Mouse (Mus musculus): ENCODE measurements around the gene Relt. TPM values are rescaled to one million over a fixed set of nuclear protein-coding genes. Genes with fewer than 3 reads are reported as not detected.
"Not testable (repeated sequence)": the region's sequence is repeated elsewhere in the genome, so short reads cannot be mapped to it uniquely, and the experiment has no call there.

The Relt gene
- polyA plus RNA-seq, 1 experiment from 2014 or later = 1.2 TPM

- ATAC-seq (ENCODE audit: low FRiP score, low TSS enrichment) (no peak), DNase-seq (ENCODE audit: low spot score) (no peak)
- H3K27ac ChIP-seq (replicated peaks) = no peak overlapping the region
- no peak overlapping the region for H3K9ac ChIP-seq (ENCODE audit: low read length)
- no peaks in the 10 kb centered on the region for H3K27me3 ChIP-seq (ENCODE audit: control insufficient read depth, insufficient read depth, low read length)
- H3K9me3 ChIP-seq (ENCODE audit: control insufficient read depth, low read length) = no peaks in the 10 kb centered on the region
- H3K4me3 ChIP-seq (ENCODE audit: low read depth, low read length) = no peak overlapping the region
- no peaks in the 10 kb centered on the region for H3K4me1 ChIP-seq (replicated peaks; ENCODE audit: control insufficient read depth, insufficient read depth)
- no peak overlapping the region for H3K4me2 ChIP-seq (replicated peaks; ENCODE audit: low read depth)
- H3K36me3 ChIP-seq (ENCODE audit: control insufficient read depth, insufficient read depth, low read length) = no peaks in the 10 kb centered on the region
- TF ChIP-seq CTCF (IDR thresholded peaks at IDR 0.05; ENCODE audit: low read depth) = no peak
- 91% methylated on average over 6 of the region's 6 CpGs for WGBS
These were observed 16.1 kb downstream of the Relt start for GRCm38 (mm10) chr7:100847131-100847530.

- H3K4me2 ChIP-seq (replicated peaks; ENCODE audit: low read depth); H3K36me3 ChIP-seq (ENCODE audit: control insufficient read depth, insufficient read depth, low read length); DNase-seq (ENCODE audit: low spot score); H3K27ac ChIP-seq (replicated peaks); H3K4me3 ChIP-seq (ENCODE audit: low read depth, low read length); ATAC-seq (ENCODE audit: low FRiP score, low TSS enrichment); H3K4me1 ChIP-seq (replicated peaks; ENCODE audit: control insufficient read depth, insufficient read depth); H3K27me3 ChIP-seq (ENCODE audit: control insufficient read depth, insufficient read depth, low read length); H3K9me3 ChIP-seq (ENCODE audit: control insufficient read depth, low read length); H3K9ac ChIP-seq (ENCODE audit: low read length): not testable (repeated sequence)
- 64% methylated on average over 7 of the region's 7 CpGs for WGBS
These were observed 17.2 kb downstream of the Relt start for GRCm38 (mm10) chr7:100846033-100846432.

- WGBS = 13% methylated on average over 1 of the region's 1 CpGs
- H3K36me3 ChIP-seq (ENCODE audit: control insufficient read depth, insufficient read depth, low read length) = no peaks in the 10 kb centered on the region
- H3K27ac ChIP-seq (replicated peaks) = peak overlapping the region; percentile 75; the same call in 1 of the 2 replicates
- H3K9ac ChIP-seq (ENCODE audit: low read length) = no peak overlapping the region
- DNase-seq (ENCODE audit: low spot score) (peak; percentile 49), ATAC-seq (ENCODE audit: low FRiP score, low TSS enrichment) (peak; percentile 82)
- no peaks in the 10 kb centered on the region for H3K27me3 ChIP-seq (ENCODE audit: control insufficient read depth, insufficient read depth, low read length)
- no peak for TF ChIP-seq CTCF (IDR thresholded peaks at IDR 0.05; ENCODE audit: low read depth)
- no peak for TF ChIP-seq EP300 (optimal IDR thresholded peaks at IDR 0.05)
- no peaks in the 10 kb centered on the region for H3K4me1 ChIP-seq (replicated peaks; ENCODE audit: control insufficient read depth, insufficient read depth)
- no peak overlapping the region for H3K4me3 ChIP-seq (ENCODE audit: low read depth, low read length)
- H3K4me2 ChIP-seq (replicated peaks; ENCODE audit: low read depth) = no peak overlapping the region
- H3K9me3 ChIP-seq (ENCODE audit: control insufficient read depth, low read length) = no peaks in the 10 kb centered on the region
These were observed 17.8 kb downstream of the Relt start for GRCm38 (mm10) chr7:100845412-100845811.

GRCm38 (mm10) chr7:100845026-100845400, 18.2 kb downstream of the Relt start:
- no peaks in the 10 kb centered on the region for H3K4me1 ChIP-seq (replicated peaks; ENCODE audit: control insufficient read depth, insufficient read depth)
- H3K9ac ChIP-seq (ENCODE audit: low read length) = no peak overlapping the region
- no peaks in the 10 kb centered on the region for H3K27me3 ChIP-seq (ENCODE audit: control insufficient read depth, insufficient read depth, low read length)
- no peak for DNase-seq (ENCODE audit: low spot score)
- peak overlapping the region; percentile 75 for H3K27ac ChIP-seq (replicated peaks)
- no peaks in the 10 kb centered on the region for H3K36me3 ChIP-seq (ENCODE audit: control insufficient read depth, insufficient read depth, low read length)
- ATAC-seq (ENCODE audit: low FRiP score, low TSS enrichment) = no peak
- H3K4me3 ChIP-seq (ENCODE audit: low read depth, low read length) = no peak overlapping the region
- H3K9me3 ChIP-seq (ENCODE audit: control insufficient read depth, low read length) = no peaks in the 10 kb centered on the region
- TF ChIP-seq CTCF (IDR thresholded peaks at IDR 0.05; ENCODE audit: low read depth) (no peak), EP300 (optimal IDR thresholded peaks at IDR 0.05) (no peak)
- no peak overlapping the region for H3K4me2 ChIP-seq (replicated peaks; ENCODE audit: low read depth)

- no peak overlapping the region for H3K4me2 ChIP-seq (replicated peaks; ENCODE audit: low read depth)
- no peak overlapping the region for H3K9ac ChIP-seq (ENCODE audit: low read length)
- no peak overlapping the region for H3K4me3 ChIP-seq (ENCODE audit: low read depth, low read length)
- no peaks in the 10 kb centered on the region for H3K9me3 ChIP-seq (ENCODE audit: control insufficient read depth, low read length)
- ATAC-seq (ENCODE audit: low FRiP score, low TSS enrichment) (no peak), DNase-seq (ENCODE audit: low spot score) (no peak)
- TF ChIP-seq CTCF (IDR thresholded peaks at IDR 0.05; ENCODE audit: low read depth) (no peak), EP300 (optimal IDR thresholded peaks at IDR 0.05) (no peak)
- peak overlapping the region; percentile 75 for H3K27ac ChIP-seq (replicated peaks)
- no peaks in the 10 kb centered on the region for H3K27me3 ChIP-seq (ENCODE audit: control insufficient read depth, insufficient read depth, low read length)
- 56% methylated on average over 2 of the region's 2 CpGs for WGBS
- no peaks in the 10 kb centered on the region for H3K4me1 ChIP-seq (replicated peaks; ENCODE audit: control insufficient read depth, insufficient read depth)
- H3K36me3 ChIP-seq (ENCODE audit: control insufficient read depth, insufficient read depth, low read length) = no peaks in the 10 kb centered on the region
These were observed 18.7 kb downstream of the Relt start for GRCm38 (mm10) chr7:100844385-100845025.

- no peak overlapping the region for H3K9ac ChIP-seq (ENCODE audit: low read length)
- no peak for TF ChIP-seq CTCF (IDR thresholded peaks at IDR 0.05; ENCODE audit: low read depth)
- TF ChIP-seq EP300 (optimal IDR thresholded peaks at IDR 0.05) = no peak
- ATAC-seq (ENCODE audit: low FRiP score, low TSS enrichment) = no peak
- DNase-seq (ENCODE audit: low spot score) = no peak
- H3K9me3 ChIP-seq (ENCODE audit: control insufficient read depth, low read length) = no peaks in the 10 kb centered on the region
- H3K27me3 ChIP-seq (ENCODE audit: control insufficient read depth, insufficient read depth, low read length) = no peaks in the 10 kb centered on the region
- H3K36me3 ChIP-seq (ENCODE audit: control insufficient read depth, insufficient read depth, low read length) = no peaks in the 10 kb centered on the region
- no peaks in the 10 kb centered on the region for H3K4me1 ChIP-seq (replicated peaks; ENCODE audit: control insufficient read depth, insufficient read depth)
- WGBS = 79% methylated on average over 2 of the region's 2 CpGs
- no peak overlapping the region for H3K4me3 ChIP-seq (ENCODE audit: low read depth, low read length)
- H3K27ac ChIP-seq (replicated peaks) = no peak overlapping the region
- no peak overlapping the region for H3K4me2 ChIP-seq (replicated peaks; ENCODE audit: low read depth)
These were observed 19.4 kb downstream of the Relt start for GRCm38 (mm10) chr7:100843866-100844265.

Data from stomach, postnatal 0 days (tissue).